Mouse (Mus musculus) testis, postnatal 14 days (tissue): ENCODE measurements at regions not wholly inside any gene's neighbourhood (a gene's known extent, or its start where the extent isn't known, plus 50 kb on each side); places are given as distances from the start of the nearest gene placed in this dataset.
A peak's percentile ranks its signal among the peaks of the same experiment; 100 is the strongest.
"Not testable (repeated sequence)": the region's sequence is repeated elsewhere in the genome, so short reads cannot be mapped to it uniquely, and the experiment has no call there.

Experiments
- DNase-seq: peaks from one replicate; pipeline ENCODE4 v3.0.0; 2021; ENCODE audit warnings: low spot score

DNA sequence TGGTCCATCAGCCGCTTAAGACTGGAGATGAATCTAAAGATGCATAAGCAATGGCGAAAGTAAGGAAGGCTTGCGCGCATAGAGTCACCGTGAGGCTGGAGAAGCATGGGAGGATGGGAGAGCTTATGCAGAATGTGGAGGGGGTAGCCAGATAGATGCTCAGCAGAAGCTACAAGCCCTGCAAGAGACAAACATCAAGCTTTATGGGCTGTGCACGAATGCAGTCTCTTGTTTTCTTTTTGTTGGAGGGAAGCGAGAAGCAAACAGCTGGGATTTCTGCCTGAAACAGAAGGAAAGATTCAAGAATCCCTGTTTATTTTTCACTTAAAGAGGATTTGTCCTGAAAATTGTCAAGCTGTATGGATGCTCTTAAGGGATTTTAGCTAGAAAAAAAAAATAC lies 188.7 kb downstream of the Kctd12 start:
- no peak for DNase-seq

GRCm38 (mm10) chr14:102790916-102791315 lies 191.5 kb downstream of the Kctd12 start:
- DNase-seq = no peak

DNA sequence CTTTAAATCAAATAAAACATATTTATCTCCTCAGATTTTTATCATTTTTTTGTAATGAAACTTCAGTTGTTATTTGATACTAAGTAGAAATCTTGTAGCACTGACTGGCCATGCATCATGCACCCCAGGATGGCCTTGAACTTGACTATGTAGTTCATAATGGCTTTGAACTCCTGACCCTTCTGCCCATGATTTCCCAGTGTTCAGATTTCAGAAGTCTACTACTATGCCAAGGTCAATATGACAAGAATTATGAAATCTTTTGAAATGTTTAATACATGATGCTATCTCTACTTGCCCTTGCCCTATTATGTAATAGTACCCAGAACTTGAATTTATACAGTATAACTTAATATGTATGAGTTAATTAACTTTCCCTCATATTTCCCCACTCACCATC lies 200.2 kb downstream of the Kctd12 start:
- DNase-seq = no peak

- DNase-seq = peak; percentile 8
These were observed 212.7 kb downstream of the Kctd12 start for GRCm38 (mm10) chr14:102769716-102770115.

DNA sequence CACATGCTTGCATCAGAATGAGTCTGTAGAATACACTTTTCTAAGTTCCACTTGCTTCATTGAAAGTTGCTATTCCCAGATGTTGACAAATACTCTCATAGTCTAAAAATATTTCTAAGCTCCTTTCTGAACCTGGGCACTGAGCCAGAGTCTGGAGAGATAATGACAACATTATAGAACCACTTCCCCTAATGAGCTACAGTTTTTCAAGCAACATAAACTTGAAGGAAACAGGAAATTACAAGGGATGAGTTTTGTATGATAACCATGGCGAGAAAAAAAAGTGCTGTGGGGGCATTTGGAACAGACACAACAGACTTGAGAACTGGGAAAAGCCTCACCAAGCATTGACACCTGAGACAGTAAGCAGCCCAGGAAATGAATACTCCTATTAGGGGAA lies 233.8 kb downstream of the Kctd12 start:
- no peak for DNase-seq

- DNase-seq = no peak
These were observed 240.1 kb downstream of the Kctd12 start for GRCm38 (mm10) chr14:102742331-102742730.

GRCm38 (mm10) chr14:102736656-102737055 lies 245.8 kb downstream of the Kctd12 start:
- DNase-seq = no peak

DNA sequence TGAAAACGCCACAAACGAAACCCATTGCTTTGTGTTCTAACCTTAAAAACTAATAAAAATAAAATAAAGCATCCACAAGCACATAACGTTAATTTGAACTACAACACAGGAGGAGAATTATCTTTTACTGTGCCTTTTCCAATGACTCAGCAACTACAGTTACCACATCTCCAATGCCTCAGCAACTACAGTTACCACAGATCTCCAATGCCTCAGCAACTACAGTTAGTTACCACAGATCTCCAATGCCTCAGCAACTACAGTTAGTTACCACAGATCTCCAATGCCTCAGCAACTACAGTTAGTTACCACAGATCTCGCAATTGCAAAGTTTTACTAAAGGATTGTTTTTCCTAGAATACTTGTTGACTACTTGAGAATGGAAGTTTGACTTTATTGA lies 248.7 kb downstream of the Kctd12 start:
- DNase-seq = not testable (repeated sequence)

DNA sequence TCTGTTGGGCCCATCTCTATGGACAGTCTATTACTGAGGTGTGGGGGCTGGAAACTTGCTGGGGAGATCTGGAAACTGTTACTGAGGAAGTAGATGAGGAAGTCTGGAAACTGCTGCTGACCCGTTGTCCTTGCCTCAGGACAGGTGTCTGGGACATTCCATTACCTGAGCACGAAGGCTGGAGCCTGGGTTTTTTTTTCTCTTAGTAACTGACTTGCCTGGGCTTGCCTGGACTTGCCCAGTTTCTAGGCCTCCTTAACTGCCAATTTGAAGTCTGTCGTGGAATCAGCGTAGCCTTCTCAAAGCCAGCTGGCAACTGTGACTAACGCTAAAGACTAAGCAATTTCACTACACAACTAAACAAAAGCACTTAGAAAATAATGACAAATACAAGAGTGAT lies 250.7 kb downstream of the Kctd12 start:
- DNase-seq = no peak

GRCm38 (mm10) chr14:102722633-102723032 lies 259.8 kb downstream of the Kctd12 start:
- no peak for DNase-seq

DNA sequence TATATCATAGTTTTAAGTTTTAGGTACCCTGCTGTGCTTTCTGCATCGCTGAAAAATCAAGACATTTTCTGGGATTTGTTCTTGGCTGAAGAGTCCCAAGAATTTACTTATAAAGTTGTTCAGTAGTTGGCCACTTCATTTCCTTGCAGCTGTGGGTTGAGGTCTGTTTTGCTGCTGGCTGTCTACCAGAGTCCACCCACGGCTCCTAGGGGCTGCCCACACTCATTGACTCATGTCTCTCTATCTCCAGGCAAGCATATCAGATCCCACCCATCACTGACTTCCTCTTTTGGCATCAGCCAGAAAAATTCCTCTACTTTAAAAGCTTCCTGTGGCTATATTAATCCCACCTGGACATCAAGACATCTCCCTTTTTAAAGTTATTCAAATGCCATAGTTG lies 263.9 kb downstream of the Kctd12 start:
- no peak for DNase-seq

- no peak for DNase-seq
These were observed 269.8 kb downstream of the Kctd12 start for GRCm38 (mm10) chr14:102712600-102712999.

DNA sequence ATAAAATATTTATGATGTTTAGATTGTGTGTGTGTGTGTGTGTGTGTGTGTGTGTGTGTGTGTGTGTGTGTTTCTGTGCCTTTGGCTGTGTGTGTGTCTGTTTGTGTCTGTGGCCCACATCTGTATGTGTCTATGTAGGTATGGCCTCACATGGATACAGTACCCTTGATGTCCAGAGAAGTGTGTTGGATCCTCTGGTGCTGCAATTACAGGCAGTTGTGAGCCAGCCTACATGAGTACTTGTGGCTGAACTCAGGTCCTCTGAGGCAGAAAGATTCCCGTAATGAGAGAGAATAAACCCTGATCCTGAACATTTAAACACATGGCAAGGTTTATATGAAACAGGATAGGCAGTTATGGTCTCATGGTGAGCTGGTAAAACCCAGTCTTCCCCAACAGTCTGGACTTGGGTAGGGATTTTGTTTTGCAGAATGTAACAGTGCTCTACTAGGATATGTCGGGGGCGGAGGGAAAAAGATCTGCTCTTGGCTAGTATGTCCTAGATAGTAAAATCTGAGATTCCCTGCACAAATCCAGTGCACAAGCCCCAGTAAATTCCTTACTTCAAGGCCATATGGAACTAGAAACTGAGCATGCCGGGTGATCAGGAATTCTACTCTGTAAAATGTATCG lies 275.6 kb downstream of the Kctd12 start:
- DNase-seq = no peak

- no peak for DNase-seq
These were observed 281.3 kb downstream of the Kctd12 start for GRCm38 (mm10) chr14:102701108-102701507.

DNA sequence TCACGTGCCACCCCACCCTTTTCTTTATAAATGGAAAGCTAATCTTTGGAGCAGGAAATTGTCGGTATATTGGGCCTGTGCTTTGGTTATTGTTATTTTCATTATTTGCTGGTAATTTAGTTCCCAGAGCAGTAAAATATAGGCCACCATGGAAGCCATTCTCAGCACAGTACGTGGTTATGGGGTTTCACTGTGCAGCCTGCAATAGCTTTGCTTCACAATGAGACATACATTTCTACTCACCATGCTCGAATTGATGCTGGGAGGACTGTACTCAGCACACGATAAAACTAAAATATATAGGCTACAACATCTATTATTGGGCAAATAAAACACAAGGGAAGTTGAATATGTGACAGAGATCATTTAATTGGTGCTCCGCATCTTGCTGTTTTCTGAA lies 282.0 kb downstream of the Kctd12 start:
- DNase-seq = no peak

GRCm38 (mm10) chr14:102699015-102699414 lies 283.4 kb downstream of the Kctd12 start:
- no peak for DNase-seq

GRCm38 (mm10) chr14:102686791-102687190 lies 295.6 kb downstream of the Kctd12 start:
- DNase-seq = no peak

DNA sequence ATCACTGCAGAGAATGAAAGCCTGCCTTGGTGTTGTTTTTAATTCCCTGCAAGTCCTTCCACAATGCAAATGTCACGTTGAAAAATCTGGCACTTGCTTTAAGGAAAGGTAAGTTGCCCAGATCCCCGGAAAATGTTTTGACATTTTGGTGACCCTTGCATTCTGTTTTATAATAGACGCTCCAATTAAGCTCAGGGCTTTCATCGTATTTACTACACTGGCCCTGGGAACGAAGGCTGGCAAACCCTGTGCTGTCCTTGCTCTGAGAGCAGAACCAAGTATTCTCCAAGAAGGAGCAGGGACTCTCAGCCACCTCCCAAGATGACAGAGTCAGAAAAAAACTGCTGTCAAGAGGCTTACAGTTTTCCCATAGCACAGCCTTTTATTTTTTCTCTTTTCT lies 305.9 kb downstream of the Kctd12 start:
- no peak for DNase-seq

- DNase-seq = no peak
These were observed 307.8 kb downstream of the Kctd12 start for GRCm38 (mm10) chr14:102674635-102675034.

GRCm38 (mm10) chr14:102673724-102674123 lies 308.7 kb downstream of the Kctd12 start:
- DNase-seq = no peak

- no peak for DNase-seq
These were observed 319.2 kb downstream of the Kctd12 start for GRCm38 (mm10) chr14:102663240-102663639.

DNA sequence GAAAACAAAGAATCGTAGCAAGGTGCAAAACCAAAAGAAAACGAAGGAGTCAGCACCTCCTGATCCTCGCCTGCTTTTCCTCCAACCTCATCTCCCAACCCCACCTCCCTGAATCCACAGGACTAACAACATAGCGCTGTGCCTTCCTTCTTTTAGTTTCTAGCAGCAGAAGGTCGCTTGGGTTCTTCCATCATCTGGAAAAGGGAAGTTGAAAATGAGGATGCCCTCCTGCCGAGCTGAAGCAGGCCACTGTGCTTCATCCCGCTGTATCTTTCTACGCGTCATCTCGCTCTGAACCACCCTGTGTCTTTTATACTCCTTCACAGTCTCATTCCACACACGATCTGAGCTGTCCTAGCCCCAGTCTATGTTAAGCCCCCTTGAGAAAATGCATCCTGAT lies 322.1 kb downstream of the Kctd12 start:
- DNase-seq = no peak

GRCm38 (mm10) chr14:102656235-102656634 lies 326.2 kb downstream of the Kctd12 start:
- DNase-seq = no peak

DNA sequence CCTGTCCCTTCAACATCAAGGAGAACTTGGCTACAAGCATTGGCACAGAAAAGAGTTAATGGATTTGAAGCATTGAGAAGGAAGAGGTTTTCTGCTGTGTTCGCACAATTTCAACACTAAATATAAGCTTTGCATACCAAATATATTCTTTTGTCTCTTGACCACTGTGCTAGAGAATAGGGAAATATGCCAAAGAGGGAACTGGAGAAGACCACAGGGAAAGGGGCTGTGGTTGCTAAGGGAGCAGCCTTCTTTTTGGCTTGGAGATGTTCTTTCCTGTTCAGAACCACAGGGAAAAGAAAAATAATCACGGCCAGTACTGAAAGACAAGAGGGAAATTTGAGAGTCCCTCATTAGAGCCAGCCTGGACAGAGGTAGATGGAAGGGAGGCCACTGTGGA lies 352.8 kb downstream of the Kctd12 start:
- no peak for DNase-seq

GRCm38 (mm10) chr14:102621546-102621945 lies 360.9 kb downstream of the Kctd12 start:
- no peak for DNase-seq
